Mouse (Mus musculus) testis, postnatal 14 days (tissue): ENCODE data around the gene Rpl10a.
"Not testable (repeated sequence)": the region's sequence is repeated elsewhere in the genome, so short reads cannot be mapped to it uniquely, and the experiment has no call there.

Experiments
- DNase-seq: peaks from one replicate; pipeline ENCODE4 v3.0.0; 2021; ENCODE audit warnings: low spot score

Rpl10a gene

DNA sequence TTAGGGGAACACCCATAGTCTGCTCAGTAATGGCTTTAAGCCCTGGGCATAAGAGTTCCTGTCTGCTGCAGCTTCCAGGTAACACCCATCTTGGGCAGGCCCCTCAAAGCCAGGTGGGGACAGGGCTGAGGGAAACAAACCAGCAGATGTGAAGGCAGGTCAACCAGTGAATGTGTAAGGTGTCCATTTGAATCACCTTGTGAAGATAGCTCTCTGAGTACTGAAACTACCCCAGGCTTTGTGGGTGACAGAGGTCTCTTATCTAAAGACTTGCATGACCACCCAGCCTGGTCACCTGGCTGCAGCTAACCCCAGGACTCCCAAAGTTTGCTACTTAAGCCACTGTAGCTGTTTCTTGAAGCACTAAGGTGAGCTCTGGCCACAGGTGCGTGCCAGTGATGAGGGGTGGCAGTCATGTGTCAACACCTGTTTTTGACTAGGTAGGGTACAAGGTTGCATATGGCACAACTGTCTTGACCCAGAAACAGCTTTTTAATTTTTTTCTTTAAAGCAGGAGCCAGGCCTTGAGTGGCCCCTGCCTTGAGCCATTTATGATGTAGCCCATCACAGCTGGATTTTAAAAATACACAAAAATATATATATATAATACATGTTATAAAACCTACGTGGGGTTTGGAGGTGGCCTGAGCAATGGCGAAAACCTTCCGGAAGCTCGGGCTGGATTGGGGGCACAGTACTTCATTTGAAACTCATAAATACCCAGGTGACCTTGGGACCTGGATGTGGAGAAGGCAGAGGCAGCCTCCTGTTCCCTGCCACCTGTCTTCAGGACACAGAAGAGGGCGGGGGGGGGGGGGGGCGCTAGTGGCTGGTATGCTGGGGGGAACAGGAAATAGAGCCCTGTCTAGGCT lies 3.2 kb downstream of the Rpl10a start:
- DNase-seq: no peak

DNA sequence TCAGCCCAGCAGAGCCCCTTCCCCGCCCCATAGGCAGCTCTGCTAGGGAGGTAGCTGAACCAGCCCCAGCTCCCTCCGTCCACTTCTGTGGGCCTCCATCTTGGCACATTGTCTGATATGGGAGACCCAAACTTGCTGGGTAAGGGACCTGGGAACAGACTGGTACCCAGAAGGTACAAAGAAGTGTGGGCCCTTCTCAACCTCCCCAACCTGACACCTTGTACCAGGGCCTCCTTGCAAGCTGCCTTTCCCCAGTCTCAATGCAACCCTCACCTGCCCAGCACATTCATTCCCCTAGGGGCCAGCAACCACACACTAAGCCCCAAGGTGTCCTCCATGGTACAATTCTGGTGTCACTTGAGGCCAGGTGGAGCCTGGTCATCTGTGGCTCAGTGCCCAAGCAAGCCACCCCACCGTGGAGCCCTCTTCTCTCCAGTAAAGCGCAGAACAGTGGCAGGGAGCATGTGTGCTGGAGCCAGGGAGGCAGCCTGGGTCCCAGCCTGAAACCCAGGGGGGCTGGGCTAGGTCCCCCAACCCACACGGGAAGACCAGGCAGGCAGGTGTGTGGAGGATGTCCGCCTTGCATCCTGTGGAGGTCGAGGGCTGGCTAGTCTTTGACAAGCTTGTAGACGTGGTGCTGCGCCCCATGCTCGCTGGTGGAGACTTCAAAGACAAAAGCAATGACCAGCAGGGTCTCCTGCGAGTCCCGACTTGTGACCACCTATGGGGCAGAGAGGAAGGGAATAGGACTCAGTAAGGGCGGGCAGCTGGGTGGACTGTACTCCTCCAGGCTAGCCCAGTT lies 4.0 kb downstream of the Rpl10a start:
- DNase-seq: no peak

DNA sequence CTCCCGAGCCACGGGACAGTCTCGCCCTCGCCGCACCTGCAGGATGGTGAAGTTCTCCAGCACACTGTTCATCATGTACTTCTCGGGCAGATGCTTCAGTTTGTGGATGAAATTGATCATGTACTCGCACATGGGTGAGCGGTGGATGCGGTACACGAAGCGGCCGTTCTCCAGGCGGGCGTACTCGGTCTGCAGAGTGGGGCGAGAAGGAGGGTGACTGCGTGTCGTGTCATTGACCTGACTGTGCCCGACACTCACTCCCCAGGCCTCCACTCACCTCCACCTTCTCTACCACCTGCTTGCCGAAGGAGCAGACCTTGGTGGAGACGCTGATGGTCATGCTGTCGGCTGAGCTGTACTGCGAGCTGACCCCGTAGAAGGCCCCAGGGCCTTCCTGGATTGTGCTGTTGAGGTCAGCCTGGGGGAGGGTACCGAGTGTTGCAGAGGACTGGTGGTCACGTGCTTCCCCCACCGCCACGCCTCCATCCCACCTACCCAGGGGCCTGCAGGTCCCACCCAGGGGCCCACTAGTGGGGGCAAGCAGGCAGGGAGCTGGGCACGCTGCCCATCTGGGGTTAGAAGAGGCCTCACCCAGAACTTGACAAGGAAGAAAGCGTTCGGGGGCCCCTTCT lies 4.8 kb downstream of the Rpl10a start:
- no peak for DNase-seq

DNA sequence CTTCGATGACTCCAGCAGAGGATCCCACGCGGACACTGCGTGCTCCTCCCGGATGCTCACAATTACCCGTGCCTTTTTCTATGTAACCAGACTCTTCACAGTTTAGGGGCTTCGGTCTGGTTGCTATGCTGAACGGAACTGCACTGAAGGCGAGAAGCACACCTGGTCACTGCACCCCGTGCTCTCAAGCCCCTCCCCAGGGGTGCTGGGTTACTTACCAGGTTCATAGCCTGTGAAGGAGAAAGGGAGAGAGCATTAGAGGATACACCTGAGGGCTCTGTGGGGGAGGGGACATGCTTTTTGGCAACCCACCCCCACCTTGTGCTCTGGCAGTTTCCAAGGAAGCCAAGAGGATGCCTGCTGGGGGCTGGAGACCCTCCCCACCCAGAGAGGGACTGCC lies 7.0 kb downstream of the Rpl10a start:
- DNase-seq: no peak

DNA sequence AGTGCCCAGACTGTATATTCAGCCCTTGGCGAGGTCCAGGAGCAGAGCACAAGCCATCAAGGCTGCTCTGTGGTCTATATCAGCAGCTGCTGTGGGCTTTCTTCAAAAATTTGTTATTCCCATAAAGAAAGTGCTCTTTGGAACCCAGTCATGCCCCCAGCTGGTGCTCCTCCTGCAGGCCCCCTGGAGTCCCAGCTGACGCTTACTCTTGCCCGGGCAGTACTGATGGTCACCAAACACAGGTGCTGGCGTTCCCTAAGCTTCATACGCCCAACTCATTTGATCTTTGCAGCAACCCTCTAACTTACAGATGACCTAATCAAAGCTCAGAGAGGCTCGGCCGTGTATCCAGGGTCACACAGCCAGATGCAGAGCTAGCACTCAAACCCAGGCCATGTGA lies 9.3 kb downstream of the Rpl10a start:
- DNase-seq: no peak

DNA sequence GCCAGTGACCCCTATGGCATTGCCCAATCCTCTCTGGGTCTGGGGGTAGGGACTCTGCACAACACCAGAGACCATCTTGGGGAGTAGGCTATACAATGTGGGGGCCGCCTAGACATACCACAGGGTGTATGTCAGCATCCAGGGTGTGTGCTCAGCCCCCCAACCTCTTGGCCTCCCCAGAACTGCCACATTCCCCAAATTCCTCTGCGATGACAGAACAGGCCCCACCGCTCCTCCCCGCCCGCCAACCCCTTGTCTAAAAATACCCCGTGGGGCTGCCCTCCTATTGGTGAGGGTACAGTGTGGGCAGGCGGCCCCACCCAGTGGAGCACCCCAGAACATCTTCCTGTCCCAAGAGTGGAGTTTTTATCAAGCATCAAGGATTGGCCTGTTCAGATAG lies 12.3 kb downstream of the Rpl10a start:
- no peak for DNase-seq

DNA sequence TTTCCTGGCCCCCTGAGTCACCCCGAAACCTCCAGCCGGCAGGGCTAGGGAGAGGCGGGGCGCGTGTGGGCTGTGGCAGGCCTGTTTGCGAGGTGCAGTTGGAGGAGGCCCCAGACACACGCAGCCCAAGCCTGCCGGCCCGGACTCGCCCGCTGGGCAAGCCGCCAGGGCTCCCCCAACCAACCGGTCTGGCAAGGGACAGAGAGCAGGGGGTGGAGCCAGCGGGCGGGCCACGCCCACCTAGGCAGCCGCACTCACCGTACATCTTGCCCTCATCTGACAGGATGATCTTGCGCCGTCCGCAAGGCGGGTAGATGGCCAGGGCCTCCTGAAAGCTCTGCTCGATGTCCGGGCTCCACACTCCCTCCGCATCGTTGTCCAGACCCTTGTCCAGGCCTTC lies 12.8 kb downstream of the Rpl10a start:
- peak; percentile 82 for DNase-seq

DNA sequence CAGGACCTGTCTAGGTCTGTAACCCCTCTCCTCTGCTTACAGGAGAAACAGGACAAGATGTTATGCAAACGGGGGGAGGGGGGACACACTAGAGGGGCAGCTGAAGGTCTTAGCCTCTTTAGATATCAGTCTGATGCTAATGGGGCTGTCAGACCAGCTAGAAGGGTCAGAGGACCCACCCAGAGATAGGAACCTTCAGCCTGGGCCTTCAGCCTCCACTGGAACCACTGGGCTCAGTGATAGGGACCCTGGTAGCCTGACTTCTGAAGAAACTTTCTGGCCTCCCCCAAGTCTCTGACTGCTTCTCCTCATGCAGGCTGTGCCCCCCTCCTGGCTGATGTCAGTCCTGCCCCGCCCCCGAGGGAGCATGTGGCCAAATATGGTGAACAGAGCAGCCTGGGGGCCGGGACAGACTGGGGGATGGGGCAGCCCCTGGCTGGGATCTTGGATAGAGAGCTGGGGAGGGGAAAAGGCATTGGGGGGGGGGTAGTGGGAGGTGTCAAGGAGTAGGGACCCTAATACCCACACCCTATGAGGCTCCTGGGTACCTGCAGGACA lies 15.9 kb downstream of the Rpl10a start:
- DNase-seq: no peak

DNA sequence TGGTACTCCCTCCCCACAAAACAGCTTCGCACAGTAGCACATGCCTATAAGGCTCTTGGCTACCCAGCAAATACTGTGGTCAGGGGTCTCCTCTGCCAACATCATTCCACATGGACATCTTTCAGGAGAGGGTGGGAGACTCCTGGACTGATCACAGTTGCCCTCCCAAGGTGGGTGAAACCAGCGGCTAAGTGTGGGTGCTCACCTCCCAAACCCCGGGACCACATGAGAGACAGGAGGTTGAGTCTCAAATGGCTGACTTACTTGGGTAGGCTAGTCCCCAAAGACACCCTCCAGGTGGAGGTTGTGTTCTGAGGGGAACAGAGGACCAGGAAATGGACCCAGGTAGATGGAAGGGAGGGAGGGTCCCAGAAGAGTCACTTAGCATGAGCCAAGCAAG lies 16.4 kb downstream of the Rpl10a start:
- no peak for DNase-seq

DNA sequence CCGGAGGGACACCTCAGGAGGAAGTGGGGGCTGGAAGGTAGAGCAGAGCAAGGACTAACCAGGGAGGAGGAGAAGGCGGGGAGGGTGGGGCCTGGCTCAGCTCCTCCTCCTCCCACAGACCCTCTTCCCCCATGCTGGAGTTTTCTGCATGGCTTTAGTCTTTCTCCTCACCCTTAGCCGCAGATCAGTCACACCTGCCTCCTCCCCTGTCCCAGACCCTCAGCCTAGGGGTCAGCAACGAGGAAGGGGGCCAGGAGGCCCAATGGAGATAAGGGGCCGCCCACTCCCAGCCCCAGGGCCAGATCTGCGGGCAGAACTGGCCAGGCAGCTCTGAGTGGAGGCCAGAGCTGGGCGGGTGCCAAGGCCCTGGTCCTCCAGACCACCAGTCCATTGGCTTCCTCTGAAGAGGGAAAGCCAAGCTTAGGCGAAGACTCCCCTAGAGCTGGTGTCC lies 17.0 kb downstream of the Rpl10a start:
- DNase-seq: no peak

DNA sequence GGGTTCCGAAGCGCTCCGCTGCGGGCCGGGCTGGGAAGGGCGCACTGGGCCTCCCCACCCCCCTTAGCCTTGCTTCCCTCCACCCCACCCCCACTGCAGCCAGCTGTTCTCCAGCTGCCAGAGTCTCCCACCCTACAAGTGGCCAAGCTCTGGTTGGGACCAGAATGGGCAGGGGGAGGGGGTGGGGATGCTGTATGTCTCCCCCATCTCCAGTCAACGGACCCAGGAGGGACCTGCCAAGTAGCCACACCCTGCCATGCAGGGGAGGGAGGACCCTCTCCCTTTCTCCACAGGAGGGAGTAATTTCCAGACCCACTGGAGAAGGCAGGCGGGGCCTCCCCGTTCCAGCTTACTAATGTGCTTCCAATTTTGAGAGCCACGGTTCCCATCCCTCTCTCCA lies 17.6 kb downstream of the Rpl10a start:
- DNase-seq: no peak

DNA sequence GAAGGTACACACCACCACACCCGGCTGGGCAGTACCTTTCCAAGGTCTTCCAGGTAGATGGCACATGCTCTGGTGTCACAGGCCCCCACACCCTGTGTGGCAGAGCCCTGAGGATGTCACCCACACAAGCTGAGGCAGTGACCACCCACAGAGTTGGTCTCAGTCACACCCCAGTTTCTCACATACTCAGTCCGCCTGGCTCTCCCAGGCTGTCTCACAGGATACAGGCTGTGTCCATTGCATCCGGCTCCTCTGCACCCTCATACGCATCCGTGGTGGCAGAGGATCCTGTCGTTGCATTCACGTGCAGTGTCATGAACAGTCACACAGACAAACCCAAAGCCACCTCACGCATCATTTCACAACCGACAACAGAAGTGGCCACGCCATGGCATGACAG lies 19.1 kb downstream of the Rpl10a start:
- no peak for DNase-seq

DNA sequence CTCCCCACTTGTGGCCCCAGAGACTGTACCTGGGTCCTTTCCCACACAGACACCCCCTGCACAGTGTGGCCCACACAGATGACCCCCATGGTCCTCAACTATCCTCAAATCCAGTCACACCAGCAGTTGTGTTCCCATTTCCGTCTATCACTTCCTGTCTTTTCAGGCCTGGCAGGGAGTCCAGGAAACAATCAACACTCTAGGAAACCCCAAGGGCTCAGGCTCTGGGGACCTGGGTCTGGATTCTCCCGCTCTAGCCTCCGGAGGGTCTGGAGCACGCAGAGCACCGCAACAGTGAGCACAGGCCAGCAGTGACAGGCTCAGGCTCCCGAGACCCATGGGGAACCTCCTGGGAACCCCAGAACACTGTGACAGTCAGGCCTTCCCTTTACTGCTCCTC lies 19.9 kb downstream of the Rpl10a start:
- DNase-seq: no peak

DNA sequence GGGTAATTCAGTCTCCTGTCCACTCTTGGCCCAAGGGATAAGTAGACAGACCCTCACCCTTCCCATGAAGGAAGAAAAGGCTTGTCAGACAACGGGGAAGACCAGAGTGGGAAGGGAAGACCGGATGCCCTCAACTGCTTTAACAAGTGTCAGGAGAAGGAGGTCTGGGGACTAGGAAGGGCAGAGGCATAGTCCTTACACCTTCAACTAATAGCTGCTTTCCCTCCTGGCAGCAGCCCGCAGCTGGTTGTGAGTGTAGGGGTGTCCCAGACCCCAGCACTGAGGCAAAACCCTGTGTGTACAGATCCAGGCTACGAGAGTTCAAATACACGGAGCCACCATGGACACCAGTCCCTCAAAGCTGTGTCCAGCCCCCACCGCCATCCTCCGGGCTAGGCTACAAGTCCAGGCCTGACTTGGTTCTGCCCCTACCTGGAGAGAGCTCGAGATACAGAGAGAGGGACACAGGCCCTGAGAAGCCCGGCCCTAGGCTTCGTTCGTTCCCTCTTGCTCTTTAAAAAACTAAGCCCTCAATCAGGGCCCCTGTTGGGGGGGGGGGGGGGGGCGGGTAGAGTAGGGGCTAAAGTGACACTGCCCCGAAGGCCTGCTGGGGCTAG lies 21.1 kb downstream of the Rpl10a start:
- DNase-seq: no peak

DNA sequence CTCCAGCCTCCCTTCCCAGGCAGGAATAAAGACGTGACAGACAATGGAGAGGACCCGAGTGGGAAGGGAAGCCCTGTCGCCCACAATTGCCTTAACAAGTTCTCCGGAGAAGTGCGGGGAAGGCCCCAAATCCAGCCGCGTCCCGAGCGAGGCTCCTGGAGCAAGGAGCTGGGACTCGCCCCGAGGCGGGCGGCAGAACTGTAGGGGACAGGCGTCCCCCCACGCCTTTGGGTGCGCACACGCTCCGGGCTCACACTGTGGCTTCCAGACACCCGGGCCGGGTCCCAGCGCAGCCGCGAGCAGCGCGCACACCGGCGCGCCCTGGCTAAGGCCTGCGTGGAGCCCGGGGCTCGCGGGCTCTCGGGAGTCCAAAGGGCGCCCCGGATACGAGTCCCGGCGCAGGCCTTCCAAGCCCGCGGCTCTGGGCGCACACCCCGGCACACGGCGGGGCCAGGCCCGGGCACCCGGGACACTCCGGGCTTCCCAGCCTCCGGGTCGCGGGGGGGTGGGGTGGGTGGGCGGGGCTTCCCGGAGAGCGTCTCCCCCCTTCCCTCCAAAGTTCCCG lies 21.7 kb downstream of the Rpl10a start:
- DNase-seq: no peak

DNA sequence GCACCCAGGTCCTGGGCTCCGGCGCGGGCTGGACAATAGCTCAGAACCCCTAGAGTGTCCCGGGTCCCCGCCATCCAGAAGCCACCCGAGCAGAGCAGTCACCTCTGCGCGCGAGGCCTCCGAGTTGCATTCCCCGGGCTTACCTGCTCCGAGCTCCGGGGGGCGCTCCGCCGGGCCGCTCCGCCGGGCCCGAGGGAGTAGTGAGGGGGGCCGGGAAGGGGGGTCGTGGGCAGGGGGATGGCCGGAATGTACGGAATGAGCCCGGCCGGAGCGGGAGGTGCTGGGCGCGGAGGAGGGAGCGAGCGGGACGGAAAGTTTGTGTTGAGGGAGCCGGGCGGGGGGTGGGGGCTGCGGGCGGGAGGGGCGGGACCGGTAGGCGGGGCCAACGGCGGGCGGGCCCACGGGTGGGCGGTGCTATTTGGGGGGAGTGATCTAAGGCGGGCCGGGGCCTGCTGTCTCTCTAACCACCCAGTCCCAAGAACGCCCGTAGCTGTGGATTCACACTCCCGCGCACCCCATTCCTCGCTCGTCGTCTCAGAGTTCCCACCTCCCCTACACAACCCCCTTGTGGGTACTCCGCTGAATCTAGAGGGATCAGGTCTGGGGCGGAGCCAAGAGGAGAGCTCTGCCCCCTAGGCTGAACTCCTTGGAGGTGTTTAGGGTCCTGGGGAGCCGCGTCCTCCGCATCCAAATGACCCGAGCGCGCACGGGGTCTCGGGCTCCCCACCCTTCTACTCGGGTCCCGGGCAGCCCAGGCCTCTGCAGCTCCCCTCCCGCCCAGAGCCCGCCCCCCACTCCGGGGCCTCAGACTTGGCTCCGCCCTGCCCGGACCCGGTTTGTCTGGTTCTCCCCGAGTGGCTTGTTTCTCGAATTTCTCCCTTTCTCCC lies 22.4 kb downstream of the Rpl10a start, which contains the start of gene Tead3:
Gene Tead3, minus strand, starts transcription at position 352 of the 887 bp plus-strand sequence.
- DNase-seq: peak; percentile 79

DNA sequence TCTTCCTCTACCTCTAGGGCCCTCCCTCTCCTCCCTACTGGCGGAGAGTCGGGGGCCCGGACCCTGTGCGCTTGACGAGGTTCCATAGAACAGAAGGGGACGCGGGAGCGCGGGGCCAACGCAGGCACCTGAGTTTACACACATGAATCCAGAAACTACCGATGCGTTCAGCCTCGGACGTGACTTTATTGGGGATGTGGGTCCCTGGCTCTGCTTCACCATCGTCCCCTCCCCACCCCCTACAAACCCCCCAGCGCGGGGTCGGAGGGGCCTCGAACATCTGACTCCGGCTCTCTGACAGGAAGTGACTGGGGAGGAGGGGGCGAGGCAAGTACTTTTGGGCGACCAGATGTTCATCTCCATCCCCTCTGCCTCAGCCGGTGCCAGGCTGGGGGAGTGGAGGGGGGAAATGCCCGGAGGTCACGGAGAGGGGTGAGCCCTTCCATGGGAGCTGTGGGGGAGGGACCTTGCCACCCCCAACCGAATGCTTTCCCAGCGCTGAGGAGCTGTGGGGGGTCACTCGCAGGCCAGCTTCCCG lies 23.2 kb downstream of the Rpl10a start:
- no peak for DNase-seq

DNA sequence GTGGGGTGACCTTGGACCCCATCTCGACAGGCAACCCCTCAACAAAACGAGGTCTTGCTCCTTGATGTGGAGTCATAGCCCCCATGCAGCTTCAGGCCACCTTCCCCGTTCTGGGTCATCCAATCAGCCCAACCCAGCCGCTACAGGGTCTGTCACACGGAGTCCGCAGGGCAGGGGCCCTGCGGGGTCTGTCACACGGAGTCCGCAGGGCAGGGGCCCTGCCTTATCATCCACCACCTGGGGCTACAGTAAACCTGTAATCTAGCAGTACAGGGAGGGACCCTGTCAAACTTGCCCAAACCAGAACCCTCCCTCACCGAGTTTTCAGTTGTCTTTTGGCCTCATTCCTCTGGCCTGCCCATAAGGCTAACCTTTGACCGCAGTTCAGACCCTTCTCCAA lies 23.7 kb downstream of the Rpl10a start:
- no peak for DNase-seq

DNA sequence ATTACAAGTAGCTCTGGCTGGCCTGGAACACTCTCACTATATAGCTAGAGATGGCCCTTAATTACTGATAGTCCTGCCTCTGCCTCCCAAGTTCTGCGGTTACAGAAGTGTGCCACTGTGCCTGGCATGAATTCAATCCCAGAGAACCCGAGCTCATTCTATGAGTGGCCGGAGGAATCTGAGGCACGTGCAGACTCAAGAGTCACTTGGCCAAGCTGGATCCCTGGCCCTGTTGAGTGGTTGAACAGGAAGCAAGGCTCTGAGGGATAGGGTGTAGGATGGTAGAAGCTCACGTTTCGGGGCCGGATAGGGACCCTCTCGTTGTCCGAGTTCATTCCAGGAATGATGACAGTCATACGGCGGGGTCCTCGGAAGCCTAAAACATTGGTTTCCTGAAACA lies 27.6 kb downstream of the Rpl10a start:
- no peak for DNase-seq

DNA sequence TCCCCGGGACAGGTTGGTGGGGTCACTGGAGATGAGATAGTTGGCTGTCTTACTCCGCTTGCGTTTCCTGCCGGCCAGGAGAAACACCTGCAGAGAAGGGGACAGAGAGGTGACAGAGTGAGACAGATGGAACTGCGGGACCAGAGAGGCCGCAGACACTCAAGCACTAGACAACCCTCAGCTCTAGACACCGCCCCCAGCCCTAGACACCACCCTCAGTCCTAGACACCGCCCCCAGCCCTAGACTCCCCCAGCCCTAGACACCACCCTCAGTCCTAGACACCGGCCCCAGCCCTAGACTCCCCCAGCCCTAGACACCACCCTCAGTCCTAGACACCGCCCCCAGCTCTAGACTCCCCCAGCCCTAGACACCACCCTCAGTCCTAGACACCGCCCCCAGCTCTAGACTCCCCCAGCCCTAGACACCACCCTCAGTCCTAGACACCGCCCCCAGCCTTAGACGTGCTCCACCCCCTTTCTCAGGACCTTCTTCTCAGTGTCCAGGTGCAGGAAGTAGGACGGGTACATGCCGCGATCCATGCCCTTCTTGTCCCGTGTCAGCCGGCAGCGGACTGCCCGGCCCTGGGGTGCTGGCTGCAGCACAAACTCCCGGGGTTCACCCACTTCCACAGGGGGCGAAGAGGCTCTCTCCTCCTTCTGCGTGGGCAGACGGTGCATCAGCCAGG lies 30.4 kb downstream of the Rpl10a start:
- DNase-seq: not testable (repeated sequence)
